Comparison of ENCODE assay signal across 10 mouse cellular contexts in the genomic region with DNA sequence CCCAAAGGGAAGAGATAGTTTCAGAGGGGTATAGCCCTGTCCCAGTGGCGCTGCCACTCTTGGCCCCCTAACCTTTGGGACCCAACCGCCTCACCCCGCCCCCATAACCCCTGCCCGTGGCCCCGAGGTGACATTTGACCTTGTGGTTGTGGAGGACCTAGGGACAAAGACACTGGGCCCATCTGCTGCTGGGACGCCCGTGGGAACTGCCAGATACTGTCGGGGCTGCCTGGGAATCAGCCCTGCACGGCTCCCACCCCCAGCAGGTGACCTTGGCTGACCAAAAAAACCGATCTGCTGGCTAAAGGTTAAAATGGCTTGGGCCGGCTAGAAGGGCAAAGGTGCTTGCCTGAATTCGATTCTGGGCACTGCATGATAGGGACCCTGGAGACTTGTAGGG. TPM values are rescaled to one million over a fixed set of nuclear protein-coding genes. Genes with fewer than 3 reads are reported as not detected.
DNase-seq lines count a peak whose midpoint lies in the region; ATAC-seq lines count a peak whose summit lies in the region.
"Had no signal": no experiment of that assay in that cellular context is flagged by ENCODE, and none has a peak within 500 bp of the region (broad histone marks: within the 10 kb centered on the region; RNA-seq: fewer than 3 reads in every experiment).

No protein-coding gene starts in this region.

- 7% methylated on average over 12 of the region's 12 CpGs for WGBS in midbrain, embryonic 11.5 days
- WGBS in midbrain, embryonic 14.5 days, result 14% methylated on average over 12 of the region's 12 CpGs
- 53% methylated on average over 12 of the region's 12 CpGs for WGBS in liver, embryonic 13.5 days (ENCODE audit: insufficient replicate concordance)

- H3K4me2 ChIP-seq in midbrain, embryonic 11.5 days, result no peak overlapping the region
- H3K4me2 ChIP-seq in midbrain, embryonic 14.5 days (ENCODE audit: low read length), result no peak overlapping the region
- H3K4me2 ChIP-seq in liver, embryonic 13.5 days, result peak overlapping the region; percentile 84; the same call in 1 of the 2 replicates

- no peaks in the 10 kb centered on the region for H3K36me3 ChIP-seq in midbrain, embryonic 11.5 days (ENCODE audit: control insufficient read depth, insufficient read depth, low read length)
- H3K36me3 ChIP-seq in midbrain, embryonic 14.5 days (ENCODE audit: control insufficient read depth, insufficient read depth, low read length), result no peaks in the 10 kb centered on the region
- no peaks in the 10 kb centered on the region for H3K36me3 ChIP-seq in liver, embryonic 13.5 days

- ATAC-seq in midbrain, embryonic 11.5 days (ENCODE audit: low FRiP score), result no peak
- no peak for ATAC-seq in midbrain, embryonic 14.5 days (ENCODE audit: low FRiP score, low TSS enrichment)
- ATAC-seq in liver, embryonic 13.5 days (ENCODE audit: low read depth), result 0 out of 2 replicates have a peak, but pooled peaks have one; percentile 2
- ATAC-seq: forebrain, embryonic 16.5 days had no signal

- peak; percentile 63 for DNase-seq in adrenal gland, postnatal 10 days
- DNase-seq in adrenal gland, adult 18-20 months (ENCODE audit: low spot score in 2 of 2), result no peak
- peak; percentile 89 for DNase-seq in midbrain, embryonic 11.5 days (ENCODE audit: low spot score, missing footprints)
- no peak for DNase-seq in midbrain, embryonic 14.5 days
- DNase-seq in liver, embryonic 13.5 days, result no peak
- DNase-seq in left cerebral cortex, postnatal 36 days (ENCODE audit: low spot score in 2 of 2), result no peak
- DNase-seq in retina, postnatal 1 day, result no peak
- DNase-seq in right cerebral cortex, postnatal 10 days (ENCODE audit: low spot score in 2 of 2), result no peak
- DNase-seq: thymus, postnatal 36 days had no signal

- no peaks in the 10 kb centered on the region for H3K9me3 ChIP-seq in midbrain, embryonic 11.5 days (ENCODE audit: control insufficient read depth, low read length)
- H3K9me3 ChIP-seq in midbrain, embryonic 14.5 days (ENCODE audit: control insufficient read depth, low read length), result no peaks in the 10 kb centered on the region
- no peaks in the 10 kb centered on the region for H3K9me3 ChIP-seq in liver, embryonic 13.5 days (replicated peaks)

- H3K4me3 ChIP-seq in midbrain, embryonic 11.5 days (ENCODE audit: low read depth, low read length), result no peak overlapping the region
- H3K4me3 ChIP-seq in midbrain, embryonic 14.5 days (replicated peaks; ENCODE audit: low read depth, low read length), result no peak overlapping the region
- no peak overlapping the region for H3K4me3 ChIP-seq in liver, embryonic 13.5 days (replicated peaks)

- H3K4me1 ChIP-seq in midbrain, embryonic 11.5 days (ENCODE audit: control insufficient read depth, insufficient read depth, low read length), result peaks cover 31% of the 10 kb centered on the region
- H3K4me1 ChIP-seq in midbrain, embryonic 14.5 days (ENCODE audit: control insufficient read depth, insufficient read depth, low read length), result peaks cover 40% of the 10 kb centered on the region
- H3K4me1 ChIP-seq in liver, embryonic 13.5 days (replicated peaks), result peaks cover 49% of the 10 kb centered on the region

- no peaks in the 10 kb centered on the region for H3K27me3 ChIP-seq in midbrain, embryonic 11.5 days (ENCODE audit: control insufficient read depth, insufficient read depth, low read length)
- H3K27me3 ChIP-seq in midbrain, embryonic 14.5 days (ENCODE audit: control insufficient read depth, insufficient read depth, low read length), result no peaks in the 10 kb centered on the region
- peaks cover 55% of the 10 kb centered on the region for H3K27me3 ChIP-seq in liver, embryonic 13.5 days

- H3K9ac ChIP-seq in midbrain, embryonic 11.5 days (ENCODE audit: low read length), result no peak overlapping the region; the same call in 1 of the 2 replicates
- no peak overlapping the region for H3K9ac ChIP-seq in midbrain, embryonic 14.5 days (replicated peaks; ENCODE audit: low read length)
- no peak overlapping the region for H3K9ac ChIP-seq in liver, embryonic 13.5 days

- H3K27ac ChIP-seq in midbrain, embryonic 11.5 days (ENCODE audit: low read depth, low read length), result peak overlapping the region; percentile 91
- H3K27ac ChIP-seq in midbrain, embryonic 14.5 days (replicated peaks; ENCODE audit: low read depth, low read length), result no peak overlapping the region
- peak overlapping the region; percentile 75 for H3K27ac ChIP-seq in liver, embryonic 13.5 days

- intact Hi-C loops in left cerebral cortex, postnatal 36 days (cut with DNase I), result no loop called here

RNA-seq across cellular contexts. Expression of a gene that starts 1.6 kb away (rescaled TPM):
- total RNA-seq in adrenal gland, postnatal 10 days (2021), result 10 to 100 TPM; 70.5 to 80.8 TPM
- total RNA-seq in adrenal gland, adult 18-20 months (2021), result 10 to 100 TPM; 63.9 to 76.0 TPM
- polyA plus RNA-seq in midbrain, embryonic 11.5 days (2014; fragmentation: Nextera tagmentation; extraction: Ambion mirVana), result 62.6 and 73.0 TPM in 2 replicates
- 24.9 and 29.4 TPM in 2 replicates for polyA plus RNA-seq in midbrain, embryonic 14.5 days (2014; fragmentation: Nextera tagmentation; extraction: Ambion mirVana)
- 18.8 and 19.2 TPM in 2 replicates for polyA plus RNA-seq in liver, embryonic 13.5 days (2015; fragmentation: Nextera tagmentation; extraction: Ambion mirVana)
- 10 to 100 TPM; 39.3 to 40.6 TPM for total RNA-seq in left cerebral cortex, postnatal 36 days (2021)

RNA-seq across cellular contexts. Expression of a gene that starts 12.2 kb away (rescaled TPM):
- total RNA-seq in adrenal gland, postnatal 10 days (2021), result 10 to 100 TPM; 28.6 to 43.1 TPM
- 10 to 100 TPM; 14.0 to 16.5 TPM for total RNA-seq in adrenal gland, adult 18-20 months (2021)
- 2.4 and 3.3 TPM in 2 replicates for polyA plus RNA-seq in midbrain, embryonic 11.5 days (2014; fragmentation: Nextera tagmentation; extraction: Ambion mirVana)
- 3.5 and 5.7 TPM in 2 replicates for polyA plus RNA-seq in midbrain, embryonic 14.5 days (2014; fragmentation: Nextera tagmentation; extraction: Ambion mirVana)
- 2.6 and 2.8 TPM in 2 replicates for polyA plus RNA-seq in liver, embryonic 13.5 days (2015; fragmentation: Nextera tagmentation; extraction: Ambion mirVana)
- 1 to 10 TPM; 3.4 to 4.9 TPM for total RNA-seq in left cerebral cortex, postnatal 36 days (2021)

RNA-seq across cellular contexts. Expression of a gene that starts 12.3 kb away (rescaled TPM):
- total RNA-seq in adrenal gland, postnatal 10 days (2021), result 10 to 100 TPM; 15.7 to 19.9 TPM
- 10 to 100 TPM; 14.4 to 18.6 TPM for total RNA-seq in adrenal gland, adult 18-20 months (2021)
- polyA plus RNA-seq in midbrain, embryonic 11.5 days (2014; fragmentation: Nextera tagmentation; extraction: Ambion mirVana), result 2.9 and 3.3 TPM in 2 replicates
- polyA plus RNA-seq in midbrain, embryonic 14.5 days (2014; fragmentation: Nextera tagmentation; extraction: Ambion mirVana), result 4.2 and 4.3 TPM in 2 replicates
- polyA plus RNA-seq in liver, embryonic 13.5 days (2015; fragmentation: Nextera tagmentation; extraction: Ambion mirVana), result 4.3 and 4.4 TPM in 2 replicates
- 10 to 100 TPM; 15.4 to 18.1 TPM for total RNA-seq in left cerebral cortex, postnatal 36 days (2021)

RNA-seq across cellular contexts. Expression of a gene that starts 13.3 kb away (rescaled TPM):
- total RNA-seq in adrenal gland, postnatal 10 days (2021), result 10 to 100 TPM; 85.4 to 97.4 TPM
- 100 to 1,000 TPM in 1 of 2 experiments, 10 to 100 TPM in 1; 97.9 to 107 TPM for total RNA-seq in adrenal gland, adult 18-20 months (2021)
- polyA plus RNA-seq in midbrain, embryonic 11.5 days (2014; fragmentation: Nextera tagmentation; extraction: Ambion mirVana), result 99.0 and 99.2 TPM in 2 replicates
- polyA plus RNA-seq in midbrain, embryonic 14.5 days (2014; fragmentation: Nextera tagmentation; extraction: Ambion mirVana), result 78.3 and 88.4 TPM in 2 replicates
- 65.1 and 74.8 TPM in 2 replicates for polyA plus RNA-seq in liver, embryonic 13.5 days (2015; fragmentation: Nextera tagmentation; extraction: Ambion mirVana)
- 100 to 1,000 TPM; 101 to 116 TPM for total RNA-seq in left cerebral cortex, postnatal 36 days (2021)

RNA-seq across cellular contexts. Expression of a gene that starts 16.7 kb away (rescaled TPM):
- 100 to 1,000 TPM; 170 to 185 TPM for total RNA-seq in adrenal gland, postnatal 10 days (2021)
- total RNA-seq in adrenal gland, adult 18-20 months (2021), result 100 to 1,000 TPM; 203 to 204 TPM
- 70.9 and 71.7 TPM in 2 replicates for polyA plus RNA-seq in midbrain, embryonic 11.5 days (2014; fragmentation: Nextera tagmentation; extraction: Ambion mirVana)
- polyA plus RNA-seq in midbrain, embryonic 14.5 days (2014; fragmentation: Nextera tagmentation; extraction: Ambion mirVana), result 121 TPM in 2 replicates
- 52.1 and 55.8 TPM in 2 replicates for polyA plus RNA-seq in liver, embryonic 13.5 days (2015; fragmentation: Nextera tagmentation; extraction: Ambion mirVana)
- total RNA-seq in left cerebral cortex, postnatal 36 days (2021), result 100 to 1,000 TPM; 104 to 119 TPM

Comparison
In these comparisons a context has a peak if more than half of its experiments do, and no peak if none do; other contexts are left out.
1. DNase-seq: peak in adrenal gland, postnatal 10 days (single experiment) and midbrain, embryonic 11.5 days (single experiment); none in adrenal gland, adult 18-20 months (0 of 2), midbrain, embryonic 14.5 days (single experiment), liver, embryonic 13.5 days (single experiment), left cerebral cortex, postnatal 36 days (0 of 2), retina, postnatal 1 day (single experiment) and right cerebral cortex, postnatal 10 days (0 of 2).